In genomic region chr10:118746719-118747395, GRCm38 (mm10) we compare ENCODE assay signal across 8 mouse cellular contexts.
DNase-seq lines count a peak whose midpoint lies in the region; ATAC-seq lines count a peak whose summit lies in the region.

No protein-coding gene starts in this region.

- no peaks in the 10 kb centered on the region for H3K9me3 ChIP-seq in embryonic facial prominence, embryonic 11.5 days (replicated peaks; ENCODE audit: control insufficient read depth, low read length)
- no peaks in the 10 kb centered on the region for H3K9me3 ChIP-seq in heart, embryonic 14.5 days (ENCODE audit: control insufficient read depth, low read length)

- H3K36me3 ChIP-seq in embryonic facial prominence, embryonic 11.5 days (replicated peaks; ENCODE audit: control insufficient read depth, insufficient read depth, low read depth, low read length) = no peaks in the 10 kb centered on the region
- H3K36me3 ChIP-seq in heart, embryonic 14.5 days (ENCODE audit: control insufficient read depth, insufficient read depth, low read length) = no peaks in the 10 kb centered on the region

- no peak overlapping the region for H3K4me3 ChIP-seq in embryonic facial prominence, embryonic 11.5 days (ENCODE audit: low read depth, low read length)
- H3K4me3 ChIP-seq in heart, embryonic 14.5 days (ENCODE audit: control insufficient read depth in 1 of 2, insufficient read depth in 1 of 2, low read depth in 1 of 2, low read length in 2 of 2) = no peak overlapping the region

- H3K9ac ChIP-seq in embryonic facial prominence, embryonic 11.5 days (replicated peaks; ENCODE audit: low read length) = no peak overlapping the region
- H3K9ac ChIP-seq in heart, embryonic 14.5 days (ENCODE audit: low read length) = peak overlapping the region; percentile 68

- intact Hi-C loops in left cerebral cortex, postnatal 4 days (cut with DNase I) = no loop called here

- no peak overlapping the region for H3K27ac ChIP-seq in embryonic facial prominence, embryonic 11.5 days (replicated peaks; ENCODE audit: low read depth, low read length)
- peak overlapping the region; percentile 97 to 98 for H3K27ac ChIP-seq in heart, embryonic 14.5 days (replicated peaks in 1 of 2; ENCODE audit: control insufficient read depth in 1 of 2, insufficient read depth in 1 of 2, low read depth in 2 of 2, low read length in 2 of 2)

- no peak overlapping the region for H3K4me2 ChIP-seq in embryonic facial prominence, embryonic 11.5 days (ENCODE audit: low read depth, low read length)
- H3K4me2 ChIP-seq in heart, embryonic 14.5 days (ENCODE audit: low read length) = peak overlapping the region; percentile 37; the same call in 1 of the 2 replicates

- no peaks in the 10 kb centered on the region for H3K27me3 ChIP-seq in embryonic facial prominence, embryonic 11.5 days (ENCODE audit: control insufficient read depth, insufficient read depth, low read length)
- H3K27me3 ChIP-seq in heart, embryonic 14.5 days (ENCODE audit: control insufficient read depth, insufficient read depth, low read length) = no peaks in the 10 kb centered on the region

- 44% methylated on average over 4 of the region's 4 CpGs for WGBS in embryonic facial prominence, embryonic 11.5 days
- 25% methylated on average over 4 of the region's 4 CpGs for WGBS in heart, embryonic 14.5 days

- 0 out of 2 replicates have a peak, but pooled peaks have one; percentile 34 for ATAC-seq in embryonic facial prominence, embryonic 11.5 days (replicated peaks; ENCODE audit: insufficient number of reproducible peaks, low FRiP score, low TSS enrichment, low read depth)
- ATAC-seq in heart, embryonic 14.5 days (ENCODE audit: insufficient number of reproducible peaks, insufficient read depth, low FRiP score, low read depth) = peak; percentile 94

- no peaks in the 10 kb centered on the region for H3K4me1 ChIP-seq in embryonic facial prominence, embryonic 11.5 days (ENCODE audit: control insufficient read depth, insufficient read depth, low read length)
- H3K4me1 ChIP-seq in heart, embryonic 14.5 days (ENCODE audit: control insufficient read depth in 2 of 2, insufficient read depth in 2 of 2, low read length in 2 of 2) = peaks cover 8 to 23% of the 10 kb centered on the region in 2 experiments

- peak; percentile 26 to 30 for DNase-seq in left cerebral cortex, adult 8-10 months (ENCODE audit: low spot score in 2 of 2)
- DNase-seq in left cerebral cortex, postnatal 4 days = no peak
- no peak for DNase-seq in embryonic facial prominence, embryonic 11.5 days (ENCODE audit: low spot score)
- DNase-seq in retina, postnatal 7 days (ENCODE audit: low read depth, low spot score) = peak; percentile 13
- DNase-seq in spleen, postnatal 36 days (ENCODE audit: low spot score in 2 of 2) = no peak
- no peak for DNase-seq in thymus, postnatal 36 days
- DNase-seq in thymus, postnatal 10 days (ENCODE audit: low spot score in 2 of 2) = no peak

Comparison
In these comparisons a context has a peak if more than half of its experiments do, and no peak if none do; other contexts are left out.
1. DNase-seq: peak in left cerebral cortex, adult 8-10 months (2 of 2) and retina, postnatal 7 days (single experiment); none in left cerebral cortex, postnatal 4 days (single experiment), embryonic facial prominence, embryonic 11.5 days (single experiment), spleen, postnatal 36 days (0 of 2), thymus, postnatal 36 days (0 of 2) and thymus, postnatal 10 days (0 of 2).